Comparison of ENCODE assay signal across 9 mouse cellular contexts in the genomic region with DNA sequence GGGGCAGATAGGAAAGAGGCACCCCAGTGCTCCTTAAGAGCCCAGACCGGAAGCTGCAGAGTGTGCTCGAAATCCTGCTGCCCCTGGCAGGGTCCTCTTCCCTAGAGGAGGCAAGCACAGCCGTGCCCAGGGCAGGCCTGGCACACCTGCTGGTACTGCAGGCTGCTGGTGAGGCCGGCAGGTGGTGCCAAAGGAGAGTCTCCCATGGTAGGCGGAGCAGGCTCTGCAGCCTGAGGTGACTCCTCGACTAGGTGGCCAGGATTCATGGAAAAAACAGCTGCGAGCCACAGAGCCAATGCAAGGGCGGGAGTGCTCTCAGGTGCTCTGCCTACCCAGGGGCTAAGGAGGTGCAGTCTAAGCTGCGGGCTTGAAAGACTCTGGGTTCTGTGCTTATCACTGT. TPM values are rescaled to one million over a fixed set of nuclear protein-coding genes. Genes with fewer than 3 reads are reported as not detected.
DNase-seq lines count a peak whose midpoint lies in the region; ATAC-seq and TF ChIP-seq lines count a peak whose summit lies in the region.
"Had no signal": no experiment of that assay in that cellular context is flagged by ENCODE, and none has a peak within 500 bp of the region (broad histone marks: within the 10 kb centered on the region; RNA-seq: fewer than 3 reads in every experiment).

No protein-coding gene starts in this region.

- in situ Hi-C loops in CH12.LX (cut with MboI; ENCODE audit: low pct_ligation_motif_present, low pct_unique_long_range_greater_than_20kb, low sequenced_read_pairs): loop anchor here (25.0 kb wide), 1 partner anchor 801 kb away; a partner anchor contains a TSS

- no peaks in the 10 kb centered on the region for H3K9me3 ChIP-seq in CH12.LX (replicated peaks; ENCODE audit: low read length)
- H3K9me3 ChIP-seq in limb, embryonic 14.5 days (ENCODE audit: control insufficient read depth, low read length): no peaks in the 10 kb centered on the region
- H3K9me3 ChIP-seq in midbrain, embryonic 15.5 days: no peaks in the 10 kb centered on the region
- H3K9me3 ChIP-seq: hindbrain, embryonic 15.5 days had no signal

- no peak for TF ChIP-seq POLR2A in CH12.LX (IDR thresholded peaks at IDR 0.05; ENCODE audit: low read depth, low read length)
- no peak for TF ChIP-seq POLR2A in limb, embryonic 14.5 days (IDR thresholded peaks at IDR 0.05; ENCODE audit: borderline replicate concordance, extremely low read depth, insufficient read depth, insufficient read length)
- no peak for TF ChIP-seq POLR2A in small intestine, adult 2 months (IDR thresholded peaks at IDR 0.05; ENCODE audit: low read depth, low read length)

- no peaks in the 10 kb centered on the region for H3K79me2 ChIP-seq in CH12.LX (replicated peaks; ENCODE audit: control insufficient read depth, extremely low read depth, insufficient read depth, poor library complexity, severe bottlenecking)

- peak; percentile 56 to 65; a peak in 3 of 4 replicates for ATAC-seq in hematopoietic stem cell, adult 5-6 weeks (replicated peaks in 1 of 2; ENCODE audit: insufficient read depth in 1 of 2, low FRiP score in 2 of 2, low TSS enrichment in 1 of 2, low read depth in 1 of 2, poor library complexity in 2 of 2, severe bottlenecking in 2 of 2)
- no peak for ATAC-seq in limb, embryonic 14.5 days (ENCODE audit: low FRiP score, low read depth)
- ATAC-seq in midbrain, embryonic 15.5 days (replicated peaks): no peak

- peaks cover 25 to 91% of the 10 kb centered on the region in 2 experiments for H3K36me3 ChIP-seq in CH12.LX (replicated peaks in 1 of 2; ENCODE audit: control insufficient read depth in 1 of 2, insufficient read depth in 1 of 2, low read length in 1 of 2)
- H3K36me3 ChIP-seq in limb, embryonic 14.5 days (ENCODE audit: control insufficient read depth, insufficient read depth, low read length): peaks cover 2% of the 10 kb centered on the region; the same call in 1 of the 2 replicates
- peaks cover 45% of the 10 kb centered on the region for H3K36me3 ChIP-seq in small intestine, adult 2 months (ENCODE audit: control insufficient read depth, insufficient read depth, low read length)
- 0 out of 2 replicates have a peak, but pooled peaks cover 2% of the 10 kb centered on the region for H3K36me3 ChIP-seq in midbrain, embryonic 15.5 days (replicated peaks)

- H3K27me3 ChIP-seq in CH12.LX (replicated peaks): no peaks in the 10 kb centered on the region
- no peaks in the 10 kb centered on the region for H3K27me3 ChIP-seq in limb, embryonic 14.5 days (ENCODE audit: control insufficient read depth, insufficient read depth, low read length)
- no peaks in the 10 kb centered on the region for H3K27me3 ChIP-seq in small intestine, adult 2 months (ENCODE audit: control insufficient read depth, insufficient read depth, low read length)
- H3K27me3 ChIP-seq in midbrain, embryonic 15.5 days (replicated peaks): no peaks in the 10 kb centered on the region
- H3K27me3 ChIP-seq: hindbrain, embryonic 15.5 days had no signal

- peak; percentile 41 to 50 for DNase-seq in heart, adult 18-20 months
- no peak for DNase-seq in heart, adult 8-10 months (ENCODE audit: low spot score)
- DNase-seq in CH12.LX (ENCODE audit: extremely low read depth): no peak
- peak; percentile 82 for DNase-seq in cerebellum, adult 11 months
- peak; percentile 7 for DNase-seq in limb, embryonic 14.5 days (ENCODE audit: low spot score)

- dilution Hi-C loops in CH12.LX (cut with MboI; ENCODE audit: extremely low pct_ligation_motif_present, extremely low pct_unique_long_range_greater_than_20kb, low sequenced_read_pairs): no loop called here

- H3K4me1 ChIP-seq in CH12.LX (ENCODE audit: control insufficient read depth in 1 of 2, insufficient read depth in 2 of 2): no peaks in the 10 kb centered on the region
- H3K4me1 ChIP-seq in limb, embryonic 14.5 days (ENCODE audit: control insufficient read depth, insufficient read depth, low read length): no peaks in the 10 kb centered on the region
- H3K4me1 ChIP-seq in small intestine, adult 2 months (ENCODE audit: control insufficient read depth, insufficient read depth, insufficient read length, low read length): peaks cover 20% of the 10 kb centered on the region; the same call in 1 of the 2 replicates
- H3K4me1 ChIP-seq in midbrain, embryonic 15.5 days: no peaks in the 10 kb centered on the region
- H3K4me1 ChIP-seq: hindbrain, embryonic 15.5 days had no signal

- TF ChIP-seq CTCF in CH12.LX (conservative IDR thresholded peaks at IDR 0.05 in 1 of 2, IDR thresholded peaks at IDR 0.05 in 1 of 2; ENCODE audit: low read depth in 2 of 2, low read length in 2 of 2): peak in 1 of 2 experiments; percentile 38; a peak in 2 of 4 replicates
- TF ChIP-seq CTCF in small intestine, adult 2 months (IDR thresholded peaks at IDR 0.05; ENCODE audit: extremely low read depth, insufficient read length, insufficient replicate concordance, low read depth, low read length): peak; percentile 62

- peak; percentile 12 for TF ChIP-seq RAD21 in CH12.LX (IDR thresholded peaks at IDR 0.05; ENCODE audit: low read depth, low read length)

- TF ChIP-seq EP300 in CH12.LX (IDR thresholded peaks at IDR 0.05; ENCODE audit: low read length): no peak

- H3K4me3 ChIP-seq in CH12.LX (replicated peaks in 1 of 3; ENCODE audit: low read depth in 2 of 3, low read length in 2 of 3, poor library complexity in 1 of 3): no peak overlapping the region
- no peak overlapping the region for H3K4me3 ChIP-seq in limb, embryonic 14.5 days (replicated peaks; ENCODE audit: low read length)
- no peak overlapping the region for H3K4me3 ChIP-seq in small intestine, adult 2 months (ENCODE audit: low read depth, low read length)
- H3K4me3 ChIP-seq in midbrain, embryonic 15.5 days: no peak overlapping the region
- H3K4me3 ChIP-seq: hindbrain, embryonic 15.5 days had no signal

- WGBS in limb, embryonic 14.5 days: 36% methylated on average over 9 of the region's 9 CpGs
- 23% methylated on average over 9 of the region's 9 CpGs for WGBS in small intestine, adult 2 months
- 41% methylated on average over 9 of the region's 9 CpGs for WGBS in midbrain, embryonic 15.5 days

- H3K9ac ChIP-seq in CH12.LX (ENCODE audit: insufficient read depth, low read depth): no peak overlapping the region
- H3K9ac ChIP-seq in limb, embryonic 14.5 days (ENCODE audit: low read depth, low read length, severe bottlenecking): no peak overlapping the region
- no peak overlapping the region for H3K9ac ChIP-seq in midbrain, embryonic 15.5 days
- H3K9ac ChIP-seq: hindbrain, embryonic 15.5 days had no signal

- H3K27ac ChIP-seq in CH12.LX (ENCODE audit: insufficient read depth, low read depth): no peak overlapping the region
- no peak overlapping the region for H3K27ac ChIP-seq in limb, embryonic 14.5 days (replicated peaks; ENCODE audit: low read depth, low read length)
- no peak overlapping the region for H3K27ac ChIP-seq in small intestine, adult 2 months (ENCODE audit: insufficient read depth, low read depth, low read length)
- no peak overlapping the region for H3K27ac ChIP-seq in midbrain, embryonic 15.5 days
- H3K27ac ChIP-seq: hindbrain, embryonic 15.5 days had no signal

- H3K4me2 ChIP-seq in CH12.LX (ENCODE audit: insufficient read depth, low read depth, poor library complexity, severe bottlenecking): no peak overlapping the region
- no peak overlapping the region for H3K4me2 ChIP-seq in limb, embryonic 14.5 days (replicated peaks; ENCODE audit: low read depth, low read length, severe bottlenecking)
- no peak overlapping the region for H3K4me2 ChIP-seq in midbrain, embryonic 15.5 days
- H3K4me2 ChIP-seq: hindbrain, embryonic 15.5 days had no signal

RNA-seq across cellular contexts. Expression of a gene that starts 10.4 kb away (rescaled TPM):
- total RNA-seq in heart, adult 18-20 months (2021): under 1 TPM in 1 of 2 experiments, not detected in 1; 0.59 TPM
- under 1 TPM in 3 of 4 experiments, not detected in 1; 0.37 to 0.60 (median 0.43) TPM for total RNA-seq in heart, adult 8-10 months (2022)
- total RNA-seq in CH12.LX (2012; rRNA removed): 0.46 and 0.47 TPM in 2 replicates
- total RNA-seq in CH12.LX (2014; rRNA removed): not detected in 2 replicates
- 0.31 and 0.97 TPM in 2 replicates for polyA plus RNA-seq in CH12.LX (2012; ENCODE audit: insufficient read length, low read depth)
- total RNA-seq in hematopoietic stem cell, adult 5-6 weeks (2017): 1.6 and 2.3 TPM in 2 replicates
- polyA plus RNA-seq in limb, embryonic 14.5 days (2012; rRNA removed): 1.5 and 1.9 TPM in 2 replicates
- 0.83 and 1.2 TPM in 2 replicates for polyA plus RNA-seq in limb, embryonic 14.5 days (2014; fragmentation: Nextera tagmentation; extraction: Ambion mirVana)
- polyA plus RNA-seq in small intestine, adult 2 months (2012; rRNA removed): 0.15 and 0.74 TPM in 2 replicates
- 1.1 and 1.5 TPM in 2 replicates for polyA plus RNA-seq in midbrain, embryonic 15.5 days (2015; fragmentation: Nextera tagmentation; extraction: Ambion mirVana)

RNA-seq across cellular contexts. Expression of a gene that starts 10.6 kb away (rescaled TPM):
- 10 to 100 TPM; 43.2 to 45.2 TPM for total RNA-seq in heart, adult 18-20 months (2021)
- total RNA-seq in heart, adult 8-10 months (2022): 10 to 100 TPM; 45.9 to 53.7 (median 50.7) TPM
- total RNA-seq in CH12.LX (2012; rRNA removed) (72.8 and 86.2 TPM in 2 replicates), CH12.LX (2014; rRNA removed) (100 and 108 TPM in 2 replicates)
- polyA plus RNA-seq in CH12.LX (2012; ENCODE audit: insufficient read length, low read depth): 120 and 138 TPM in 2 replicates
- total RNA-seq in hematopoietic stem cell, adult 5-6 weeks (2017): 33.1 and 56.3 TPM in 2 replicates
- 123 and 172 TPM in 2 replicates for polyA plus RNA-seq in limb, embryonic 14.5 days (2012; rRNA removed)
- 84.8 and 94.0 TPM in 2 replicates for polyA plus RNA-seq in limb, embryonic 14.5 days (2014; fragmentation: Nextera tagmentation; extraction: Ambion mirVana)
- 157 and 467 TPM in 2 replicates for polyA plus RNA-seq in small intestine, adult 2 months (2012; rRNA removed)
- polyA plus RNA-seq in midbrain, embryonic 15.5 days (2015; fragmentation: Nextera tagmentation; extraction: Ambion mirVana): 136 and 150 TPM in 2 replicates

RNA-seq across cellular contexts. Expression of a gene that starts 28.1 kb away (rescaled TPM):
- 10 to 100 TPM; 59.9 to 68.7 TPM for total RNA-seq in heart, adult 18-20 months (2021)
- total RNA-seq in heart, adult 8-10 months (2022): 10 to 100 TPM; 59.3 to 81.8 (median 73.5) TPM
- total RNA-seq in CH12.LX (2012; rRNA removed) (42.1 and 52.1 TPM in 2 replicates), CH12.LX (2014; rRNA removed) (33.3 and 35.5 TPM in 2 replicates)
- 53.7 and 63.5 TPM in 2 replicates for polyA plus RNA-seq in CH12.LX (2012; ENCODE audit: insufficient read length, low read depth)
- total RNA-seq in hematopoietic stem cell, adult 5-6 weeks (2017): 26.2 and 39.0 TPM in 2 replicates
- polyA plus RNA-seq in limb, embryonic 14.5 days (2012; rRNA removed): 7.9 and 8.0 TPM in 2 replicates
- 7.3 and 7.9 TPM in 2 replicates for polyA plus RNA-seq in limb, embryonic 14.5 days (2014; fragmentation: Nextera tagmentation; extraction: Ambion mirVana)
- 148 and 353 TPM in 2 replicates for polyA plus RNA-seq in small intestine, adult 2 months (2012; rRNA removed)
- polyA plus RNA-seq in midbrain, embryonic 15.5 days (2015; fragmentation: Nextera tagmentation; extraction: Ambion mirVana): 4.0 and 4.5 TPM in 2 replicates

RNA-seq across cellular contexts. Expression of a gene that starts 30.0 kb away (rescaled TPM):
- not detected for total RNA-seq in heart, adult 18-20 months (2021)
- total RNA-seq in heart, adult 8-10 months (2022): not detected
- total RNA-seq in CH12.LX (2012; rRNA removed) (0.25 and 0.30 TPM in 2 replicates), CH12.LX (2014; rRNA removed) (not detected in 2 replicates)
- polyA plus RNA-seq in CH12.LX (2012; ENCODE audit: insufficient read length, low read depth): 2.8 and 6.6 TPM in 2 replicates
- not detected in 2 replicates for total RNA-seq in hematopoietic stem cell, adult 5-6 weeks (2017)
- polyA plus RNA-seq in limb, embryonic 14.5 days (2012; rRNA removed): 3.2 and 4.3 TPM in 2 replicates
- 0.61 TPM in 1 of 2 replicates, not detected in the other for polyA plus RNA-seq in limb, embryonic 14.5 days (2014; fragmentation: Nextera tagmentation; extraction: Ambion mirVana)
- polyA plus RNA-seq in small intestine, adult 2 months (2012; rRNA removed): 0.76 and 2.9 TPM in 2 replicates
- 1.0 TPM in 1 of 2 replicates, not detected in the other for polyA plus RNA-seq in midbrain, embryonic 15.5 days (2015; fragmentation: Nextera tagmentation; extraction: Ambion mirVana)
- polyA plus RNA-seq: hindbrain, embryonic 15.5 days had no signal

RNA-seq across cellular contexts. Expression of a gene that starts 30.8 kb away (rescaled TPM):
- 10 to 100 TPM in 1 of 2 experiments, 1 to 10 TPM in 1; 8.3 to 10.7 TPM for total RNA-seq in heart, adult 18-20 months (2021)
- 10 to 100 TPM in 2 of 4 experiments, 1 to 10 TPM in 2; 8.3 to 22.2 (median 10.5) TPM for total RNA-seq in heart, adult 8-10 months (2022)
- 56.9 and 60.0 TPM in 2 replicates for total RNA-seq in CH12.LX (2012; rRNA removed)
- 12.0 and 24.9 TPM in 2 replicates for total RNA-seq in CH12.LX (2014; rRNA removed)
- polyA plus RNA-seq in CH12.LX (2012; ENCODE audit: insufficient read length, low read depth): 69.4 and 71.3 TPM in 2 replicates
- total RNA-seq in hematopoietic stem cell, adult 5-6 weeks (2017): 3.7 and 9.9 TPM in 2 replicates
- 27.0 and 31.9 TPM in 2 replicates for polyA plus RNA-seq in limb, embryonic 14.5 days (2012; rRNA removed)
- 47.6 and 63.6 TPM in 2 replicates for polyA plus RNA-seq in limb, embryonic 14.5 days (2014; fragmentation: Nextera tagmentation; extraction: Ambion mirVana)
- polyA plus RNA-seq in small intestine, adult 2 months (2012; rRNA removed): 1.6 and 3.7 TPM in 2 replicates
- 46.9 and 73.4 TPM in 2 replicates for polyA plus RNA-seq in midbrain, embryonic 15.5 days (2015; fragmentation: Nextera tagmentation; extraction: Ambion mirVana)

Comparison
In these comparisons a context has a peak if more than half of its experiments do, and no peak if none do; other contexts are left out.
1. DNase-seq: peak in heart, adult 18-20 months (2 of 2), cerebellum, adult 11 months (single experiment) and limb, embryonic 14.5 days (single experiment); none in heart, adult 8-10 months (single experiment) and CH12.LX (single experiment).
2. ATAC-seq: peak in hematopoietic stem cell, adult 5-6 weeks (2 of 2); none in limb, embryonic 14.5 days (single experiment) and midbrain, embryonic 15.5 days (single experiment).